8 mouse cellular contexts compared by ENCODE assay signal in genomic region chr7:28952786-28953185, GRCm38 (mm10). TPM values are rescaled to one million over a fixed set of nuclear protein-coding genes. Genes with fewer than 3 reads are reported as not detected.
DNase-seq lines count a peak whose midpoint lies in the region; ATAC-seq and TF ChIP-seq lines count a peak whose summit lies in the region.

No protein-coding gene starts in this region.

- H3K4me2 ChIP-seq in kidney, postnatal 0 days (ENCODE audit: low read length), result no peak overlapping the region
- H3K4me2 ChIP-seq in hindbrain, embryonic 15.5 days, result no peak overlapping the region
- no peak overlapping the region for H3K4me2 ChIP-seq in midbrain, embryonic 13.5 days (replicated peaks)

- H3K4me1 ChIP-seq in kidney, postnatal 0 days (replicated peaks; ENCODE audit: insufficient read depth, low read length), result peaks cover 73% of the 10 kb centered on the region
- peaks cover 69% of the 10 kb centered on the region for H3K4me1 ChIP-seq in brown adipose tissue, adult 24 weeks (ENCODE audit: control insufficient read depth, insufficient read depth, insufficient read length, low read length)
- peaks cover 34% of the 10 kb centered on the region for H3K4me1 ChIP-seq in hindbrain, embryonic 15.5 days (replicated peaks)
- H3K4me1 ChIP-seq in midbrain, embryonic 13.5 days (replicated peaks), result peaks cover 39% of the 10 kb centered on the region

- 0 out of 2 replicates have a peak, but pooled peaks cover 2% of the 10 kb centered on the region for H3K36me3 ChIP-seq in kidney, postnatal 0 days (ENCODE audit: insufficient read depth, low read length)
- H3K36me3 ChIP-seq in hindbrain, embryonic 15.5 days, result no peaks in the 10 kb centered on the region
- H3K36me3 ChIP-seq in midbrain, embryonic 13.5 days, result no peaks in the 10 kb centered on the region

- 0 out of 2 replicates have a peak overlapping the region, but pooled peaks have one; percentile 35 for H3K9ac ChIP-seq in kidney, postnatal 0 days (ENCODE audit: low read depth, low read length)
- H3K9ac ChIP-seq in hindbrain, embryonic 15.5 days, result no peak overlapping the region
- no peak overlapping the region for H3K9ac ChIP-seq in midbrain, embryonic 13.5 days (replicated peaks)

- H3K27ac ChIP-seq in kidney, postnatal 0 days, result peak overlapping the region; percentile 77
- peak overlapping the region; percentile 88 for H3K27ac ChIP-seq in brown adipose tissue, adult 24 weeks (replicated peaks; ENCODE audit: low read depth, low read length)
- H3K27ac ChIP-seq in hindbrain, embryonic 15.5 days (replicated peaks), result 0 out of 2 replicates have a peak overlapping the region, but pooled peaks have one; percentile 6
- 0 out of 2 replicates have a peak overlapping the region, but pooled peaks have one; percentile 25 for H3K27ac ChIP-seq in midbrain, embryonic 13.5 days

- DNase-seq in kidney, postnatal 0 days (ENCODE audit: low spot score), result peak; percentile 55
- DNase-seq in kidney, adult 11 months, result no peak
- no peak for DNase-seq in B cell, adult 2 months
- no peak for DNase-seq in embryo, embryonic 10 days (ENCODE audit: low spot score)
- no peak for DNase-seq in layer of hippocampus, adult 8-10 months (ENCODE audit: low spot score in 2 of 2)

- no peaks in the 10 kb centered on the region for H3K9me3 ChIP-seq in kidney, postnatal 0 days (replicated peaks; ENCODE audit: low read length)
- no peaks in the 10 kb centered on the region for H3K9me3 ChIP-seq in hindbrain, embryonic 15.5 days
- no peaks in the 10 kb centered on the region for H3K9me3 ChIP-seq in midbrain, embryonic 13.5 days

- 10% methylated on average over 3 of the region's 3 CpGs for WGBS in kidney, postnatal 0 days
- 31% methylated on average over 3 of the region's 3 CpGs for WGBS in hindbrain, embryonic 15.5 days
- WGBS in midbrain, embryonic 13.5 days, result 35% methylated on average over 3 of the region's 3 CpGs

- ATAC-seq in kidney, postnatal 0 days (replicated peaks; ENCODE audit: low FRiP score, low read depth), result no peak
- no peak for ATAC-seq in hindbrain, embryonic 15.5 days (ENCODE audit: low FRiP score, low read depth)
- no peak for ATAC-seq in midbrain, embryonic 13.5 days

- no peak overlapping the region for H3K4me3 ChIP-seq in kidney, postnatal 0 days (replicated peaks; ENCODE audit: low read depth, low read length)
- no peak overlapping the region for H3K4me3 ChIP-seq in brown adipose tissue, adult 24 weeks (ENCODE audit: insufficient read depth, low read depth, low read length)
- no peak overlapping the region for H3K4me3 ChIP-seq in hindbrain, embryonic 15.5 days
- H3K4me3 ChIP-seq in midbrain, embryonic 13.5 days (replicated peaks), result no peak overlapping the region

- TF ChIP-seq CTCF in kidney, postnatal 0 days (IDR thresholded peaks at IDR 0.05; ENCODE audit: low read depth), result no peak

- H3K27me3 ChIP-seq in kidney, postnatal 0 days (ENCODE audit: insufficient read depth, low read length), result no peaks in the 10 kb centered on the region
- H3K27me3 ChIP-seq in hindbrain, embryonic 15.5 days, result no peaks in the 10 kb centered on the region
- H3K27me3 ChIP-seq in midbrain, embryonic 13.5 days, result no peaks in the 10 kb centered on the region

RNA-seq across cellular contexts. Expression of gene Actn4, which starts 9.4 kb away (rescaled TPM):
- 255 and 280 TPM in 2 replicates for polyA plus RNA-seq in kidney, postnatal 0 days (2015; fragmentation: Nextera tagmentation; extraction: Ambion mirVana)
- 122 and 135 TPM in 2 replicates for polyA plus RNA-seq in brown adipose tissue, adult 24 weeks (2012; ENCODE audit: insufficient read depth, insufficient read length, missing spikeins)
- 140 and 154 TPM in 2 replicates for polyA plus RNA-seq in hindbrain, embryonic 15.5 days (2015; fragmentation: Nextera tagmentation; extraction: Ambion mirVana)
- 120 and 132 TPM in 2 replicates for polyA plus RNA-seq in midbrain, embryonic 13.5 days (2015; fragmentation: Nextera tagmentation; extraction: Ambion mirVana)
- total RNA-seq in layer of hippocampus, adult 8-10 months (2022), result 100 to 1,000 TPM; 136 to 138 (median 137) TPM

RNA-seq across cellular contexts. Expression of gene Eif3k, which starts 28.9 kb away (rescaled TPM):
- polyA plus RNA-seq in kidney, postnatal 0 days (2015; fragmentation: Nextera tagmentation; extraction: Ambion mirVana), result 467 and 479 TPM in 2 replicates
- polyA plus RNA-seq in brown adipose tissue, adult 24 weeks (2012; ENCODE audit: insufficient read depth, insufficient read length, missing spikeins), result 165 and 216 TPM in 2 replicates
- 283 and 294 TPM in 2 replicates for polyA plus RNA-seq in hindbrain, embryonic 15.5 days (2015; fragmentation: Nextera tagmentation; extraction: Ambion mirVana)
- 318 and 323 TPM in 2 replicates for polyA plus RNA-seq in midbrain, embryonic 13.5 days (2015; fragmentation: Nextera tagmentation; extraction: Ambion mirVana)
- 100 to 1,000 TPM; 182 to 214 (median 197) TPM for total RNA-seq in layer of hippocampus, adult 8-10 months (2022)

RNA-seq across cellular contexts. Expression of gene Map4k1, which starts 29.1 kb away (rescaled TPM):
- 7.6 and 9.5 TPM in 2 replicates for polyA plus RNA-seq in kidney, postnatal 0 days (2015; fragmentation: Nextera tagmentation; extraction: Ambion mirVana)
- polyA plus RNA-seq in brown adipose tissue, adult 24 weeks (2012; ENCODE audit: insufficient read depth, insufficient read length, missing spikeins), result 0.63 and 1.4 TPM in 2 replicates
- polyA plus RNA-seq in hindbrain, embryonic 15.5 days (2015; fragmentation: Nextera tagmentation; extraction: Ambion mirVana), result 10.6 and 10.8 TPM in 2 replicates
- polyA plus RNA-seq in midbrain, embryonic 13.5 days (2015; fragmentation: Nextera tagmentation; extraction: Ambion mirVana), result 4.5 and 5.0 TPM in 2 replicates
- 1 to 10 TPM; 1.3 to 3.5 (median 1.7) TPM for total RNA-seq in layer of hippocampus, adult 8-10 months (2022)

Comparison
In these comparisons a context has a peak if more than half of its experiments do, and no peak if none do; other contexts are left out.
1. H3K27ac ChIP-seq: peak in every context shown above with its lines; median percentile 88 in brown adipose tissue, adult 24 weeks; 77 in kidney, postnatal 0 days; 25 in midbrain, embryonic 13.5 days; 6 in hindbrain, embryonic 15.5 days.